Mouse (Mus musculus) embryonic fibroblast, embryonic 13.5 days (primary cell): ENCODE results near the gene Rad51b.

Experiments
- CTCF ChIP-seq: IDR thresholded peaks from 2 replicates; pipeline ENCODE4 v1.5.1; 2011; ENCODE audit warnings: mild to moderate bottlenecking, control low read depth, low read length, moderate library complexity, borderline replicate concordance; ENCODE audit not compliant: insufficient read depth
- POLR2A ChIP-seq: IDR thresholded peaks from 2 replicates; pipeline ENCODE4 v1.6.1; 2011; ENCODE audit warnings: low read depth, mild to moderate bottlenecking, control low read depth, low read length, moderate library complexity

DNA sequence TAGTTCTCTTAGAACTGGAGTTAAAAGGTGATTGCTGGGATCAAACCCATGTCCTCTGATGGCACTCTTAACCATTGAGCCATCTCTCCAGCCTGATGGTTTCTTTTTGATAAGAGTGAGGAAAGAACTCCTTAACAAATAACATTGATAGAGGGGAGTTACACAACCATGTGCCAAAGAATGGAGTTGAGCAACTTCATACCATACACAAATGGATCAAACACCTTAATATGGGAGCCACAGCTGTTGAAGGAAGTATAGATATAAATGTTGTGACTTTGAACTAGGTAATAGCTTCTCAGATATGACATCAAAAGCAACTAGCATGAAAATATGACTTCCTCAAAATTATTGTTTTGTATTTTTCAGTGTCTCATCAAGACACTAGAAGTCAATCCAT lies 173.0 kb downstream of the Rad51b start:
- TF ChIP-seq CTCF (no peak), POLR2A (no peak)
